Mouse (Mus musculus): ENCODE measurements around the gene Ppfibp1.

Gene Ppfibp1

GRCm38 (mm10) chr6:147042291-147043290 lies 154.3 kb downstream of the Ppfibp1 start, which contains the start of gene Mrps35:
TSS of gene Mrps35 (plus strand) at chr6:147042764.
- peak; percentile 82 to 89 for DNase-seq (ENCODE audit: low spot score in 2 of 2)

GRCm38 (mm10) chr6:147043633-147044032 lies 155.3 kb downstream of the Ppfibp1 start:
- DNase-seq (ENCODE audit: low spot score in 2 of 2), result no peak

- no peak for DNase-seq (ENCODE audit: low spot score in 2 of 2)
Measured at GRCm38 (mm10) chr6:147049239-147049805, 161.0 kb downstream of the Ppfibp1 start.

- no peak for DNase-seq (ENCODE audit: low spot score in 2 of 2)
Measured at GRCm38 (mm10) chr6:147051666-147052065, 163.4 kb downstream of the Ppfibp1 start.

GRCm38 (mm10) chr6:147052440-147052839 lies 164.2 kb downstream of the Ppfibp1 start:
- no peak for DNase-seq (ENCODE audit: low spot score in 2 of 2)

GRCm38 (mm10) chr6:147053785-147054646 lies 165.7 kb downstream of the Ppfibp1 start:
- no peak for DNase-seq (ENCODE audit: low spot score in 2 of 2)

- DNase-seq (ENCODE audit: low spot score in 2 of 2), result no peak
Measured at GRCm38 (mm10) chr6:147055374-147055977, 167.2 kb downstream of the Ppfibp1 start.

- no peak for DNase-seq (ENCODE audit: low spot score in 2 of 2)
Measured at GRCm38 (mm10) chr6:147059326-147059725, 171.0 kb downstream of the Ppfibp1 start.

- DNase-seq (ENCODE audit: low spot score in 2 of 2), result no peak
Measured at GRCm38 (mm10) chr6:147061630-147062029, 173.3 kb downstream of the Ppfibp1 start.

- DNase-seq (ENCODE audit: low spot score in 2 of 2), result no peak
Measured at GRCm38 (mm10) chr6:147062034-147062433, 173.7 kb downstream of the Ppfibp1 start.

GRCm38 (mm10) chr6:147062694-147063093 lies 174.4 kb downstream of the Ppfibp1 start:
- no peak for DNase-seq (ENCODE audit: low spot score in 2 of 2)

GRCm38 (mm10) chr6:147064226-147064943 lies 176.1 kb downstream of the Ppfibp1 start:
- DNase-seq (ENCODE audit: low spot score in 2 of 2), result no peak

GRCm38 (mm10) chr6:147064944-147065261 lies 176.6 kb downstream of the Ppfibp1 start:
- no peak for DNase-seq (ENCODE audit: low spot score in 2 of 2)

- DNase-seq (ENCODE audit: low spot score in 2 of 2), result no peak
Measured at GRCm38 (mm10) chr6:147075808-147076387, 187.6 kb downstream of the Ppfibp1 start.

GRCm38 (mm10) chr6:147076878-147077277 lies 188.6 kb downstream of the Ppfibp1 start:
- no peak for DNase-seq (ENCODE audit: low spot score in 2 of 2)

GRCm38 (mm10) chr6:147079919-147080318 lies 191.6 kb downstream of the Ppfibp1 start:
- no peak for DNase-seq (ENCODE audit: low spot score in 2 of 2)

All from cerebellum, postnatal 4 days (tissue).